Mouse (Mus musculus) embryonic facial prominence, embryonic 12.5 days (tissue): ENCODE measurements at regions not wholly inside any gene's neighbourhood (a gene's known extent, or its start where the extent isn't known, plus 50 kb on each side); places are given as distances from the start of the nearest gene placed in this dataset.

Experiments used
- ATAC-seq: fragments of 200-750 bp; cut with Nextera tagmentation; 2 replicates; pipeline ENCODE4 v1.8.0; 2017; ENCODE audit not compliant: insufficient number of reproducible peaks, insufficient read depth, low FRiP score, low TSS enrichment
- H3K27ac ChIP-seq: fragments of 300-500 bp; sonication (generic); 2 replicates; pipeline ENCODE4 v1.5.1; 2016; ENCODE audit warnings: mild to moderate bottlenecking
- H3K27me3 ChIP-seq: fragments of 300-500 bp; sonication (generic); 2 replicates; pipeline ENCODE4 v1.6.1; 2016; ENCODE audit warnings: mild to moderate bottlenecking, moderate library complexity
- H3K36me3 ChIP-seq: fragments of 300-500 bp; sonication (generic); 2 replicates; pipeline ENCODE4 v1.6.1; 2016; ENCODE audit warnings: mild to moderate bottlenecking
- H3K4me1 ChIP-seq: fragments of 300-500 bp; sonication (generic); 2 replicates; pipeline ENCODE4 v1.6.1; 2016
- H3K4me2 ChIP-seq: fragments of 300-500 bp; sonication (generic); replicated peaks from 2 replicates; pipeline ENCODE4 v1.6.1; 2016; ENCODE audit warnings: mild to moderate bottlenecking, moderate library complexity
- H3K4me3 ChIP-seq: fragments of 300-500 bp; sonication (generic); 2 replicates; pipeline ENCODE4 v1.5.1; 2016; ENCODE audit warnings: mild to moderate bottlenecking
- H3K9ac ChIP-seq: fragments of 300-500 bp; sonication (generic); 2 replicates; pipeline ENCODE4 v1.6.1; 2016; ENCODE audit warnings: mild to moderate bottlenecking, moderate library complexity
- H3K9me3 ChIP-seq: fragments of 300-500 bp; sonication (generic); 2 replicates; pipeline ENCODE4 v1.6.1; 2016; ENCODE audit warnings: mild to moderate bottlenecking, moderate library complexity
- WGBS: fragments of 180-500 bp; shearing (Covaris S2); methylation state at CpG from one replicate; pipeline ENCODE4 v1.1.7; 2016; 5-methylcytosine and 5-hydroxymethylcytosine counted together

- WGBS: 82% methylated on average over 3 of the region's 3 CpGs
- Histone ChIP-seq H3K9ac (no peak overlapping the region), H3K4me2 (no peak overlapping the region), H3K27ac (no peak overlapping the region), H3K9me3 (no peaks in the 10 kb centered on the region), H3K27me3 (no peaks in the 10 kb centered on the region), H3K4me1 (no peaks in the 10 kb centered on the region), H3K36me3 (no peaks in the 10 kb centered on the region), H3K4me3 (no peak overlapping the region)
- ATAC-seq: no peak
Measured at GRCm38 (mm10) chr11:19335384-19335783, 316.6 kb upstream of the Meis1 start.

GRCm38 (mm10) chr11:19339721-19340317 is 321.0 kb upstream of the Meis1 start:
- H3K27ac ChIP-seq: no peak overlapping the region
- no peak overlapping the region for H3K4me3 ChIP-seq
- H3K27me3 ChIP-seq: no peaks in the 10 kb centered on the region
- no peak overlapping the region for H3K4me2 ChIP-seq
- no peaks in the 10 kb centered on the region for H3K36me3 ChIP-seq
- H3K9ac ChIP-seq: no peak overlapping the region
- no peak for ATAC-seq
- 93% methylated on average over 7 of the region's 7 CpGs for WGBS
- no peaks in the 10 kb centered on the region for H3K4me1 ChIP-seq
- H3K9me3 ChIP-seq: no peaks in the 10 kb centered on the region

DNA sequence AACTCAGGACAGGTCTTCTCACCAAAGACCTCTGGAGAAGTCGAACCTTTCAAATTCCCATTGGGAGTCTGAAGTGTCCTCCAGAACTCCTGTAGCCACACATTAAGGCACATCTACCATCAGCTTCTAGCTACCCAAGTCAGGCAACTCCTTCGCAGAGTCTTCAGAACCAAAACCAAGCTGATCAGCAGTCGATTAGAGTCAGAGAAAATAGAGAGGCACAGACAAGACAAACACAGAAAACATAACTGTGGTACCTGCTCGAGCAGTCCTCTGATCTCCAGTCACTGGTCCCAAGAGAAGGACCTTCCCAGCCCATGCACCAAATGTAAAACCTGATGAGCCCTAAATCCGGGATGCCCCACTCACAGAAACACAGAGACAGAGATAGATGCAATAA is 322.1 kb upstream of the Meis1 start:
- no peak for ATAC-seq
- H3K9me3 ChIP-seq: no peaks in the 10 kb centered on the region
- H3K9ac ChIP-seq: no peak overlapping the region
- H3K4me2 ChIP-seq: no peak overlapping the region
- H3K36me3 ChIP-seq: no peaks in the 10 kb centered on the region
- 76% methylated on average over 5 of the region's 5 CpGs for WGBS
- H3K4me3 ChIP-seq: no peak overlapping the region
- H3K4me1 ChIP-seq: no peaks in the 10 kb centered on the region
- no peak overlapping the region for H3K27ac ChIP-seq
- H3K27me3 ChIP-seq: no peaks in the 10 kb centered on the region

DNA sequence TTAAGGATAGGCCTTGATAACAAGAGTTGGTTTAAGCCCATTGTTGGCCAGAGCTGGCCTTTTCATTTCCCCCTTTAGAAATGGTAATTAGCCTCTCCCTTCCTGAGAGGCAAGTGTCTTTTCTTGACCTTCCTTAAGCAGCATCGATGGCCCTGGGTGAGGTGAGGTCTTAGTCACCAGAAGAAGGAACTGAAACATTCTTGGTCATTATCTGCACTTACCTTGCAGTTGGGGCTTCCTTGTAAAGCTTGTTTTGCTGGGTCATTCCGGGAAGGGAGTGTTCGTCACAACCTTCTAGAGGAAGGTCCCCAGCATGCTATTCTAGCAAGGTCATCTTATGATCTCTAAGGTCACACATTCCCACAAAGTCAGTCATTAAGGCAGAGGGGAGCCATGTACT is 322.6 kb upstream of the Meis1 start:
- Histone ChIP-seq H3K4me3 (no peak overlapping the region), H3K4me1 (no peaks in the 10 kb centered on the region), H3K4me2 (no peak overlapping the region), H3K9me3 (no peaks in the 10 kb centered on the region), H3K27me3 (no peaks in the 10 kb centered on the region), H3K27ac (no peak overlapping the region), H3K9ac (no peak overlapping the region), H3K36me3 (no peaks in the 10 kb centered on the region)
- ATAC-seq: no peak
- WGBS: 53% methylated on average over 3 of the region's 3 CpGs

DNA sequence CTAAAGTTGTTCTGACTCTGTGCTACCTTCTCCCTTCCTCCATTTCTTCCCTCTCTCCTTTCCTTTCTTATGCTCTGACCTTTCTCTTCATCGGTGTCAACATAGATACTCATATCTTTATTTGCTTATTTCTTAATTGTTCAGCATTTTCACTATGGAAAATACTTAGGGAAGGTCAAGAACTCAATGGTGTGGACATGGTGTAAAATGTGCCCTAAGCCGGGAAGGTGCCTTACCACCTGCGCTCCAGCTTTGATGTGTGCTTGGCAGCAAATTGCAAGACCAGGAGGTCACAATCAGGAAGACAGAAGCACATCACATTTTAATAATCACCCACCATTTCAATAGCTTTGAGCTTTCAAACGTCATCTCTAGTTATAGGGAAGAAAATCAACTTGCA is 324.0 kb upstream of the Meis1 start:
- no peak for ATAC-seq
- WGBS: 64% methylated on average over 4 of the region's 4 CpGs

GRCm38 (mm10) chr11:19346276-19346826 is 327.6 kb upstream of the Meis1 start:
- H3K9me3 ChIP-seq: no peaks in the 10 kb centered on the region
- 77% methylated on average over 3 of the region's 3 CpGs for WGBS
- no peak for ATAC-seq
- no peak overlapping the region for H3K4me2 ChIP-seq
- H3K27ac ChIP-seq: no peak overlapping the region
- no peaks in the 10 kb centered on the region for H3K27me3 ChIP-seq
- no peaks in the 10 kb centered on the region for H3K36me3 ChIP-seq
- no peak overlapping the region for H3K9ac ChIP-seq
- no peaks in the 10 kb centered on the region for H3K4me1 ChIP-seq
- H3K4me3 ChIP-seq: no peak overlapping the region

More for the DNA sequence above, 324.0 kb upstream of the Meis1 start:
- H3K4me1 ChIP-seq: no peaks in the 10 kb centered on the region
- no peak overlapping the region for H3K27ac ChIP-seq
- no peaks in the 10 kb centered on the region for H3K27me3 ChIP-seq
- no peak overlapping the region for H3K4me2 ChIP-seq
- H3K4me3 ChIP-seq: no peak overlapping the region
- H3K9ac ChIP-seq: no peak overlapping the region
- no peaks in the 10 kb centered on the region for H3K36me3 ChIP-seq
- H3K9me3 ChIP-seq: no peaks in the 10 kb centered on the region

DNA sequence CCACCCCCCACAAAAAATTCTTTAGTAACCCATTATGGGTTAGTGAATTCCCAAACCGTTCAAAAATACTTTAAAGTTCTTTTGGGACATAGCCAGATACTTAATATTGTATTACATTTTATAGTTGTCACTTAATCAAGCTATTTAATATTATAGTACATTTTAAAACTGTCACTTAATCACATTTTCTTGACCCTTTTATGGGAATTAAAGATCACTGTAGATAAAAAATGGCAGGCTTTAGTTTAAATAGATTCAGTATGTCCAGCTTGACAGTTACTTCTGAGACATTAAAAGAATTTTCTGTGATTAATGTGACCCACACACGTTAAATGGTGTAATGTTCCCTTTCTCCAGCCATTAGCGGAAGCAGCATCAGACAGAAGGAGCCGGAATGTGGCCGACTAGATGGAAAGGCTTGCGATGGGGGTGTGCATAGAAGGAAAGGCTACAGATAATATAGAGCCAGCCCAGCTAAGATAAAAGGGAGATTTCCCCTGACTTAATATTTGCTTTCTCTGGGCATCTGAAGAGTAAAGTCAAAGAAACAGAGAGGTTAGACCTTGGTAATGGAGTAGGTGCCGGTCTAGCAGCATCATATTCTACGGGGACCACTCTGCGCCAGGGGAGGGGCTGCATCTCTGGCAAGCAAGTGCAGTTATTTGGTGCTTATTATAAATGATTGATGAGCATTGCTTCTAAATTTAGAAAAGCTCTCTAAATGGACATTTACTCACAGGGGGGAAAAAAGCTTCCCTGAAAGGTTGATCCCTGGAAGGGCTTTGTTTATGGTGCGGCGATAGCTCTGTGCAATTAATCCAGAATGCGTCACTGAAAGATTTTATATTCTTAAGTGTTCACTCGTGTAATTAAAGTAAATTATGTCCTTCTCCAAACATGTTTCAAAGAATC is 331.8 kb upstream of the Meis1 start:
- Histone ChIP-seq H3K4me3 (no peak overlapping the region), H3K27me3 (no peaks in the 10 kb centered on the region), H3K9ac (no peak overlapping the region), H3K4me1 (no peaks in the 10 kb centered on the region), H3K9me3 (no peaks in the 10 kb centered on the region), H3K36me3 (no peaks in the 10 kb centered on the region), H3K4me2 (no peak overlapping the region), H3K27ac (no peak overlapping the region)
- ATAC-seq: no peak
- 57% methylated on average over 13 of the region's 13 CpGs for WGBS

- Histone ChIP-seq H3K27me3 (no peaks in the 10 kb centered on the region), H3K4me1 (no peaks in the 10 kb centered on the region), H3K4me2 (no peak overlapping the region), H3K4me3 (no peak overlapping the region), H3K36me3 (no peaks in the 10 kb centered on the region), H3K27ac (no peak overlapping the region), H3K9ac (no peak overlapping the region), H3K9me3 (no peaks in the 10 kb centered on the region)
- no peak for ATAC-seq
- WGBS: 64% methylated on average over 7 of the region's 7 CpGs
Measured at GRCm38 (mm10) chr11:19351243-19351787, 332.5 kb upstream of the Meis1 start.

GRCm38 (mm10) chr11:19353706-19354105 is 334.9 kb upstream of the Meis1 start:
- no peak overlapping the region for H3K4me2 ChIP-seq
- no peaks in the 10 kb centered on the region for H3K36me3 ChIP-seq
- 78% methylated on average over 3 of the region's 3 CpGs for WGBS
- H3K9ac ChIP-seq: no peak overlapping the region
- H3K27ac ChIP-seq: no peak overlapping the region
- no peak for ATAC-seq
- no peaks in the 10 kb centered on the region for H3K27me3 ChIP-seq
- no peaks in the 10 kb centered on the region for H3K4me1 ChIP-seq
- H3K4me3 ChIP-seq: no peak overlapping the region
- H3K9me3 ChIP-seq: no peaks in the 10 kb centered on the region

DNA sequence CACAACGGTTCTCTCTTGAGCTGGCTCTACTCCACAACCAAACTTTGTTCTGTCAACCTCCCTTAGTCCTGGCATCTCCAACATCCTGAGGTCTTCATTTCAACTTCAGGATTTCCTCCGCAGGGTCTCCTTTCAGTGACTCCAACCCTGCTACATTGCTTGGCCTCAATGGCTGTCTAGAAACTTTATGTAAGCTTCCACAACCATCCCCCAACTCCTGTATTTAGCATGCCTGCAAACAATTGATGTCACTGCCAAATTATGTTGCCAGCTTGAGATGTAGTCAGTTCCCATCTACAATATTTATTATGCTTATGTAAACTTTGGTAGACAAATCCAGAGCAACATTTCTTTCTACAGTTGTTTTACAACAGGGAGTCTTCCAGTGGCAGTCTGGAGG is 336.4 kb upstream of the Meis1 start:
- Histone ChIP-seq H3K27ac (no peak overlapping the region), H3K4me3 (no peak overlapping the region), H3K27me3 (no peaks in the 10 kb centered on the region), H3K4me2 (no peak overlapping the region), H3K36me3 (no peaks in the 10 kb centered on the region), H3K9ac (no peak overlapping the region), H3K4me1 (no peaks in the 10 kb centered on the region), H3K9me3 (no peaks in the 10 kb centered on the region)
- WGBS: 76% methylated on average over 2 of the region's 2 CpGs
- ATAC-seq: no peak

DNA sequence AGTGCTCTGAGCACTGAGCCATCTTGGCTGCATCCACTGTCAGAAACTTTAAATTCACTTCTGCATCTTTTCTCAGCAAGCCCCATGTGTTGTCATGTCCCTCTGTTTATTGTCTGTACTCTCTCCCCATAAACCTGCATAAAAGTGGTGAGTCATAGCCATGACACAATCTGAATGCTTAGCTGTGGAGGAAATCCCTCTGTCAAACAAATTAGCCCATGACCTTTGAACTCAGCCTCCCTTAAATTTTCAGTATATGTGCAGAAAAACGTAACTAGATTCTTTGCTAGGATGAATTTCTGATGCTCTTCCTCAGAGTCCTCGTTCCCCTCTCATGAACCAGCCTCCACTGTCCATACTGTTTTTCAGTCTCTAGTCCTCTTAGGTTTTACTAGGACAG is 337.4 kb upstream of the Meis1 start:
- no peak overlapping the region for H3K27ac ChIP-seq
- no peaks in the 10 kb centered on the region for H3K27me3 ChIP-seq
- no peaks in the 10 kb centered on the region for H3K36me3 ChIP-seq
- WGBS: 54% methylated on average over 2 of the region's 2 CpGs
- no peaks in the 10 kb centered on the region for H3K4me1 ChIP-seq
- no peak overlapping the region for H3K4me2 ChIP-seq
- H3K9ac ChIP-seq: no peak overlapping the region
- H3K9me3 ChIP-seq: no peaks in the 10 kb centered on the region
- H3K4me3 ChIP-seq: no peak overlapping the region
- ATAC-seq: no peak

- Histone ChIP-seq H3K36me3 (no peaks in the 10 kb centered on the region), H3K4me1 (no peaks in the 10 kb centered on the region), H3K4me2 (no peak overlapping the region), H3K4me3 (no peak overlapping the region), H3K27me3 (no peaks in the 10 kb centered on the region), H3K9me3 (no peaks in the 10 kb centered on the region), H3K9ac (no peak overlapping the region), H3K27ac (no peak overlapping the region)
- 55% methylated on average over 1 of the region's 1 CpGs for WGBS
- ATAC-seq: no peak
Measured at GRCm38 (mm10) chr11:19369152-19369551, 350.4 kb upstream of the Meis1 start.
